Mouse (Mus musculus) kidney, adult 8-10 months (tissue): ENCODE data around the gene Iffo2.

Experiments
- DNase-seq, 2 experiments: peaks; one replicate each; pipeline ENCODE4 v3.0.0; 2022

The Iffo2 gene

DNA sequence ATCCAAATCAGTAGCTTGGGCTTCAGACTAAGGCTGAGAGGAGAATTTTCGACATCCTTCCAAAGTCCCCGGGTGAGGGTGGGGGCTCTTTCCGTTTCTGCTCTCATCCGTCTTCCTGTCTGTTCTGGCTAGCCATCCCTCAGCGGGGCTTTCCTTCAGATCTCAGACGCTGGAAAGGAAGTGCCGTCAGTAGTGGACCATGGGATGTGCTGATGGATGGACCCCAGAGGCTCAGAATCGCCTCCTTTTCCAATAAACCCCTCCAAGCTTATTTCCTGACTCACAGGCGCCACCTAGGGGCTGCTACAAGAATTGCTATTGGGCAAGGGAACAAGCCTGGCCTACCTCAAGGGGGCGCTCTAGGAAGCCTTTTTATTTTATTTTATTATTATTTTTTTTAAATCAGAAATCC lies 81.2 kb downstream of the Iffo2 start:
- DNase-seq: peak; percentile 54 to 80

DNA sequence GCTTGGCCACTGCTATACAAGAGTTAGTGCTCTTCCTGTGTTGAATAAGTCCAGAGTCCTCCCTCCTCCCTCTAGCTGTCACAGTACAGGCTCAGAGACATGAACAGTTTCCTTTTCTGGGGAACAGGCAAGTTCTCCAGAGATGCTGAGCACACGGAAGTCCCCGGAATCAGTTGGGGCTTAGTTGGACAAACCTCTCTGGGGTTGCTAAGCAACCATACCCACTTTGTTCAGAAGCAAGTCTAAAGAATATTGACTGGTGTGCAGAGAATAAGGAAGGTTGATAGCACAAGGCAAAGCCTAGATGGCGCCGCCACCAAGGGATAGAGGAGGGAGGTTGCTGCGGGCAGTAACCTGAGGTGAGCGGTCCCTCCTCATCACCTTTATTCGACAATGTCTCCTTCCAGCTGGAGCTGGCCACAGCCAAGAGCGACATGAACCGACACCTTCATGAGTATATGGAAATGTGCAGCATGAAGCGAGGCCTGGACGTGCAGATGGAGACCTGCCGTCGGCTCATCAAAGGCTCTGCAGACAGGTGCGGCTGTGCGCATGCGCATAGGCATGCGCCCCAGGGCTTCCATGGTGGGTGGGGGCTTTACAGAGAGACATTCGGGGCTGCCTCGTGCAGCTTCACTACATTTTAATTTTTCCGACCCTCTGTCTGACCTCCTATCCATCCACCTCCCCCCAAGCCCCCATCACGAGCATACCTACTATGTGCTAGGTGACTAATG lies 84.3 kb downstream of the Iffo2 start:
- DNase-seq: no peak

DNA sequence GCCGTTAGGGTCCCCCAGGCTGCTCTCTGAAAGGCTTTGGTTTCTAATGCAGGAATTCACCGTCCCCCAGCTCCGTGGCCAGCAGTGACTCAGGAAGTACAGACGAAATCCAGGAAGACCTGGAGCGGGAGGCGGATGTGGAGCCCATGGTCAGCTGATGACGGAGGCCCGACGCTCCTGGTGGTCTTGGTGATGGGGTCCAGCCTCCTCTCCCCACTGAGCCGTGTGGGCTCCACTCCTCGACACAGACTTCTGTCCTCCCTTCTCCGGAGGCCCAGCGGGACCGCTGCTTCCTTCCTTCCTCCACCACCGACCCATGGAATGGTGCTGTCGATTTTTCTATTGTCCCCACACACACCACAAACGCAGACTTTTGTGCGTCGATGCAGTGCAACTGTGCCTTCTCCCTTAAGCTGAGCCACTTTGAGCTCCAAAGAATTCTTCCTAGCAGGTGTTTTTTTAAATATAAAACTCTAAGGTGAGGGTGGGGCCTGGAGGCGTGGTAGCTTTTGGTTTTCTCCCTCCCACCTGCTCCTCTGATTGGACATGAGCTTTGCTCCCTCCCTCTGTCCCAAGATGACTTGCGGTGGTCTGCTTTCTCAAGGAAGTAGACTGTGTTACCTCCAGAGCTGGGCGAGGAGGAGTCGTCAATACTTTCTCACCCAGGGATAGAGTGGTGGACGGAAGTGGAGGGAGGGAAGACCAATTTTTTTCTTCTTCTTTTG lies 86.1 kb downstream of the Iffo2 start:
- peak; percentile 67 for DNase-seq

DNA sequence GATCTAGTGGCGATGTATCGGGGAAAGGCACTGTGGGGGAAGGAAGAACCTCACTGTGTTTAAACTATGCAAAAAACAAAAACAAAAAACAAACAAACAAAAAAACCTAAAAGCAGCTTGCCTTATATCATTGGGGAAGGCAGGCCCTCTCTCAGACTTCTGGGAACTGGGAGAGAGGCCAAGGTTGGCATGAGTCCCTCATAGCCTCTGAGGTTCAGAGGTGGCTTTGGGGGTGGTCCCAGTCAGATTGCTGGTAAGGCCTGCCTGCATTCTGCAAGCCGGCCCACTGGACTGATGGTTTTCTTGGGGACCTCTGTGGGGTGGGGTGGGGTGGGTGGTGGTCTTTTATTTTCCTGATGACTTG lies 86.6 kb downstream of the Iffo2 start:
- no peak for DNase-seq

DNA sequence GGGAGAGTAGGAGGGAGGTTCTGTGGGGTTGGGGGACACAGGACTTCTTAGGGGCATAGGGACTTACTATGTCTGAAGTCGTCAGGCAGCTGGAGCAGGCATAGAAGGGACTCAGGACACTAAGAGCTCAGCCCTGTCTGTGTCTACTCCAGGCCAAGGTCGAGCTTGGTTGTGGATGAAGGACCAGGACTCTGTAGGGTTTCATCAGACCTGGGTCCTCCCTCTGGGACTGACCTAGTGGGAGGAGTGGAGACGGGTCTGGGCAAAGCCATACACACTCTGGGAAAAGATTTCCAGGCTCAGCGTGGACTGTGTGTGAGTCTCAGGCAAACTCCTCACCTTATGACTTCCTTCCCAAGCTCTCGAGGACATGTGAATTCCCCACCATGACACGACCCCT lies 89.4 kb downstream of the Iffo2 start:
- DNase-seq: no peak

DNA sequence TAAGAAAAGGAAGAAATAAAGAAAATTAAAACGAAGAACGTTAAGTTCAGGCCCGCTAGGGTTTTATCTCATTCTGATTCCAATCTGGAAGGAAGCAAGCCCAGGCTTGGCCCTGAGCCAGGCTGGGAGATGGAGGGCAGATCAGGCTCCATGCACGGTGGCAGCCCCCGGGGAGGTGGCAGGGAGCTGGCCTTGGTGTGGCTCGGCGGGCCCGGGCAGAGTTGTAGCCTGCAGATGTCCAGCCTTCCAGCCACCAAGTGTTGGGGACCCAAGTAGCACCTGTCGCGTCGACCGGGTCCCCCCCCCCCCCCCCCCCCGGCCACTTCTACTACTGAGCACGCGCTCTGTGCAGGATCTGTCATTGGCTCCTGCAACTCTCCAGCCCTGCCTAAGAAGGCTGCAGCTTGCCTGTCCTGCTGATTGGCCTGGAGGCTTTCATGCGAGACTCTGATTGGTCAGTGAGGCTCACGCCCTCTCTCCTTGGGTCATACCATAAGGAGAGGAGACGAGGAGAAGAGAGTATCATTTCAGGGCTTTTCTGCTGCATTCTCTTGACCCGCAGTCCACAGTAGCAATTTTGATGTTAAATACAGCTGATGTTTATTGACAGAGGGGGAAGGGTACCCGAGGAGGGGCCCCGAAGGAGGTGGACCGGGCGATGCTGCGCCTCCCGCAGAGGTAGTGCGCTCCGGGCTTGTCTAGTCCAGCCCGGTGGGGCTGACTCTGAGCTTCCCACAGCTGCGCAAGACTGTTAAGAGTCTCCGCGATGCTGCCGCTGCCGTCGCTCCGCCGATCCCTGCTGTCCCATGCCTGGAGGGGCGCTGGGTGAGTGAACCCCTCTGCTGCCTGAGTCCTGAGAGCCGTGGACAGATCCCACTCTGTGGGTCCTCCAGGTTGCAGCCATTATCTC lies 92.3 kb downstream of the Iffo2 start, which contains the start of gene Aldh4a1:
TSS of gene Aldh4a1 (plus strand) at position 494 of the 910 bp plus-strand sequence.
- peak; percentile 93 to 97 for DNase-seq

DNA sequence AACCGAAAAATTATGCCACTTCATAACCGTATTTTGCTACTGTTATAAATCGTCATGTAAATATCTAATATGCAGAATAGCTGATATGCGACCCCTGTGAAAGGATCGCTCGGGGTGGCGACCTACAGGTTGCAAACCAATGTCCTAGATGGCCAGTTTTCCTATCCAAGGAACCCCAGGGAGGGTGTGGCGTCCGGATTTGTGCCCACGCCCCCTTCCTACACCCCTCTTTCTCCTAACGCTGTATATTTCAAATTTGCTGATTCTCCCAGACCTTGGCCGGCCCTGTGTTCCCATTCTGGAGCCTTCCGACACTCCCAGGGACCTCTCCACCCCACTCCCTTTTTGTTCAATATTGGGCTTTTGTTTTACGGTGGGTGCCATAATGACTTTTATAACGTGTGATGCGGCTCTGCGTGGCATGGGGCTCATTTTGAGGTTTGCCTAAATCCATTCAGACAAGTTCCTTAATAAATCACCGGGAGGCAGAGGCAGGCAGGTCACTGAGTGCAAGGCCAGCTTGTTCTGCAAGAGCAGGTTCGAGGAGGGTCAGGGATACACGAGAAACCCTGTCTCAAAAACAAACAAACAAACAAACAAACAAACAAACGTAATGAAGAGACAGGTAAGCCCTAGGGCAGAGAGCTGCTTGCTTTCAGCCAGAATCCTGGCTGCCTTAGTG lies 93.2 kb downstream of the Iffo2 start:
- DNase-seq: peak in 1 of 2 experiments; percentile 48

DNA sequence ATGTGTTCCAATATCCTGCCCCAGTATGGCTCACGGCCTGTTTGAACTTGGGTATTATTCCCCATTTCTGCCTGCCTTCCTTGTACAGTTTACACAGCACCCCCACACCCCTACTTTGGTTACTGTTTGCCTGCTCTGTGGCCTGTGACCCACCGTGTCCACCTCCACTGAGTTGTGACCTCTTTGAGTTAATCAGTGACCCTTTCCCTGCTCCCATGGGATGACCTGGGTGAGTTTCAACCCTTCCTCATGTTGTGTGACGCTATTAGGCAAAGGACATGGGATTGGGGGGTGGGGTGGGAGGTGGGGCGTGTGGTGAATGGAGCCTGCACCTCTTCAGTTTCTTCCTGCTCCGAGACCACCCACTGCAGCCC lies 93.8 kb downstream of the Iffo2 start:
- peak; percentile 82 to 88 for DNase-seq

DNA sequence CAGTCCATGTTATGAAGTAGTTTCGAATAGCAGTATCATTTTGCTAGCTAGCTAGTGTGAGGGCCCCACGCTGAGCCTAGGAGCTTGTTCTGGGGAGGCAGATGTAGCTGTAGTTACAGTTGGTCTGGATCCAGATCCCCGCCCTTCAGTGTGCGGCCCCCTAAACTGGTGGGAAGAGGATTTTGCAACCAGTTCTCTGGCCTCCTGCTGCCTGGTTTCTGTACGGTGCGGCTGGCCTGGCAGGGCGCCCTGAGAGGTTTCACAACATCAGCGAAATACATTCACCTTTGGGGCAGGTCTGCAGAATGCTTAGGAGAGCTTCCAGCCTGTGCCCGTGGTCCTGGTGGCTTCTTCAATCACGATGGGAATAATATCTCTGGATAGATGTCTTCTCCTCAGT lies 94.4 kb downstream of the Iffo2 start:
- DNase-seq: peak; percentile 86 to 89

DNA sequence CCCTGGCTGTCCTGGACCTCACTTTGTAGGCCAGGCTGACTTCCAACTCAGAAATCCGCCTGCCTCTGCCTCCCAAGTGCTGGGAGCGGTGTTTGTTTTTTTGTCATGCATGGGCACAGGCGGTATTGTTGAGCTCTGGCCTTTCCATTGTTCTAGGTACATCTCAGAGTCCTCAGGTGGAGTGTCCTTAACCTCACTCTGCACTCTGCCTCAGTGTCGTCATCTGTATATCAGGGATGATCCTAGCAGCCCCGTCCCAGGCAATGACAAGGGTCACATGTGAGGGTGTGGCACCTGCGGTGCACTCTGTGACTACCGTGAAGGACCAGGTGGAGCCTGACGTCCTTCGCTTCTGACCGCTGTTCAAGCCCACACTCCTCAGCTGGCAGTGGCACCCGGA lies 97.0 kb downstream of the Iffo2 start:
- DNase-seq: no peak

DNA sequence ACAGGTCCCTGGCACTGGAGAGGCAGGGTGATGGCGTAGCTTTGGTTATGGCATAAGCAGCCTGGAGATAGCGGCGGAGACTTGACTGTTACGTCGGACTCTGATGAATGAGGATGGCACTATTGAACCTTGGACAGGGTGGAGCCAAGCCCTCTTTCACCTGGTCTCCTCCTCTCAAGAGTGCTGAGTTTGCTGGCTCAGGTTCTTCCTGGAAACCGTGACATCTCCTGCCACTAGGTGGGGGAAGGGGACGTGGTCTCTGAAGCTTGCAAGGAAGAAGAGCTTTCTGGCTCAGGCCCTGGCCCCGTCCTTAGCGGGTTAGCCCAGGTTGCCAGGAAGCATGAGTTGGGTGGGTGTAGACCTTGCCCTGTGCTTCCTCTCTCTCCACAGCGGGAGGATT lies 99.8 kb downstream of the Iffo2 start:
- peak; percentile 90 to 91 for DNase-seq

DNA sequence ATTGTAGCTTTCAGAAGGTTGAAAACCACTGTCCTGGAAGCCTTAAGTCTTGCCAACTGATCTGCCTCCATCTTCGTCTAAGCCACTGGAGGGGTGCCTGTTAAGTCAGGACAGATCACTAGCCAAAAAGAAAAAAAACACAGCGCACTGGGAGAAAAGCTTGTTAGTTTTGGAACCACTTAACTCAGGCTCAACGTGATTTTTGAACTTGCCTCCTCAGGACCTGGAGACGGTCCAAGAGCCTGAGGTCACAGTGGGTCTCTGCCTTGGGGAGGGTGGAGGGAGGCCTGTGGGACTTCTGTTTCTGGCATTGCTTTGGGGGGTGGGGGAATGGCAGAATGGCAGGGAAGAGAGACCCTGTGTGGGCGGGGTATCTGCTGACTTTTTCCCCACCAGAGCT lies 100.8 kb downstream of the Iffo2 start:
- peak; percentile 56 to 57 for DNase-seq

DNA sequence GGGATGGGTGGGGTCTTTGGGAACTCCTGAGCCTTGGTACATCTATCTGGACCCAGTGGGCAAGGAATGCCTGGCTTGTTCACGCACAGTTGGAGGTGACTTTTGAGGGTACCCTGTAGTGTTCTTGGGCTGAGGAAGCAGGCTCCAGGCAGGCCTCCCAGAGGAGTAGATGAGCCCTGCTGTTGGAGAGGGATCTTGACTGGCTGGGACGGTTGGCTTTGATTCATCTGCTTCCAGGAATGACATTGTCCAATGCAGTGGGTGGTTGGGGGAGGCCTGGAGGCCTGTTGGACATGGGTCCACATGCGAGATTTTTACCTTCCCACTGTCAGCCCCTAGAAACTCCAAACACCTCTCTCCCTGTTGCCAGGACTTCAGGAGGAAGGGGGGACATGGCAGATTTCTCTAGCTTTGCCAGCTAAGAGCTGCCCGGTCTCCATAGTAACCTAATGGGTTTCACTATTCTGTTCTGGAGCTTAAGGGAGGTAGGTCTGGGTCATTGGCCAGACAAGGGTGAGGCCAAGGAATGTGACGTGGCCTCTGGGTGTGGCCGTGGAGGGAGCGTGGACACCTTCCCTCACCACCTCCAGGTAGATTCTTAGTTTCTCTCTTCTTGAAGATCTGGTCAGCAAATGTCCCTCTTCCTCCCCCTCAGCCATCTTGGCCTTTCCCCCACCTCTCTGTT lies 101.4 kb downstream of the Iffo2 start:
- peak in 1 of 2 experiments; percentile 42 for DNase-seq

DNA sequence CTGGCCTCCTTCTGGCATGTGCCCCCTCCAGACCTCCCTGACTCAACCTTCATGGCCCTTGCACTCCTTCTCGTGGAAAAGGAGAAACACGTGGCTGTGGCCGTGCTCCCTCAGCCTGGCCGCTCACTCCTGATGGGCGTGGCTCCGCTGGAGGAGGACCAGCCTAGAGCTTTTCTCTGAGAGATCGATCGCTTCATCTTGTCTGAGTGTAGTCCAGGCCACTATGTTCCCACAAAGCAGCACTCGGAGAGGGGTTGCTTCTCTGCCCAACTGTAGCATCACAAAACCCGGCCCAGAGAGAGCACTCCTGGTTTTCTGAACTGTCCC lies 101.9 kb downstream of the Iffo2 start:
- peak; percentile 55 to 67 for DNase-seq

DNA sequence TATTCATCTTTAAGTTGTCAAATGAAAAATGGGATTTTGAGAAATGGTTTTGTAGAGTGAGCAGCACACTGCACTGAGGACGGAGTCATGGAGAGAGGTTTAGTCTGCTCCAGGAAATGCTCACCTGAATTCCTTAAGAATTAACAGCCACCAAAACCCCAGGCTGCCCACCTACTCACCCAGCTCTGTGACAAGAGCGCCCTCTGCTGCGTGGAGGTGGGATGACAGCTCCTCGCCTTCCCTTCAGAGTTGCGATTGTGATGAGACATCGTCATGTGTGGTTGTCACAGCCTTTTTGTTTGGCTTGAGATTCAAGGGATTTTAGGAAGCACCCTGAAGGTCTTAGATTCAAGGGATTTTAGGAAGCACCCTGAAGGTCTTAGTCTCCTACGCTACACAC lies 106.0 kb downstream of the Iffo2 start:
- peak in 1 of 2 experiments; percentile 62 for DNase-seq

DNA sequence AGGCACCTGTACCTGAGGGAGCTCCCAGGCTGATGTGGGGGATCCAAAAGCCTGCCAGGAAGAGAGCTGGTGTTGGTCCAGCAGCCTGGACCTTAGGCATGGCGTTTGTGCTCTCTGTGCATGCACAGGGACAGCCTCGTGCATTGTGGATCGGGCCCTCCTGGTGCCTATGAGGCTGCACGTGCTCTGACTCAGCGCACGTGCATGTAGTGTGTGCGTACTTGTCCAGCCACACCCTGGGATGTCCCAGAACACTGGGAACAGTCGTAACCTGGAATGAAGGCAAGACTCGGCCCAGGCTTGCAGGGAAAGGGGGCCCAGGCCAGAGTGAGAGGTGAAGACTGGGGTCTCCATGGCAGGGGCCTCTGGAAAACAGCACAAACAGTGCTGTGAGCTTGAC lies 107.5 kb downstream of the Iffo2 start:
- DNase-seq: no peak

DNA sequence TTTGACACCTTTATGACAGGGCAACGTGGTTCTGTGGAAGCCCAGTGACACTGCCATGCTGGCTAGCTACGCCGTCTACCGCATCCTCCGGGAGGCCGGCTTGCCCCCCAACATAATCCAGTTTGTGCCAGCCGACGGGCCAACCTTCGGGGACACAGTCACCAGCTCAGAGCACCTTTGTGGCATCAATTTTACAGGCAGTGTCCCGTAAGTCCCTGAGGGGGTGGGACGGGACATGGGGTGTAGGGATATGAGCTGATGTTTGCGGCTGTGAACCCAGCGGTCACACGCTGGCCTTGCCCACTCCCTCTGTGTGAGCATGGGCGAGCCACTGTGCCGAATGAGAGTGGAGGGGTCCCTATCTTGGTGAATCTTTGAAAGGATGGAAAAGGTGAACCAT lies 108.0 kb downstream of the Iffo2 start:
- no peak for DNase-seq

DNA sequence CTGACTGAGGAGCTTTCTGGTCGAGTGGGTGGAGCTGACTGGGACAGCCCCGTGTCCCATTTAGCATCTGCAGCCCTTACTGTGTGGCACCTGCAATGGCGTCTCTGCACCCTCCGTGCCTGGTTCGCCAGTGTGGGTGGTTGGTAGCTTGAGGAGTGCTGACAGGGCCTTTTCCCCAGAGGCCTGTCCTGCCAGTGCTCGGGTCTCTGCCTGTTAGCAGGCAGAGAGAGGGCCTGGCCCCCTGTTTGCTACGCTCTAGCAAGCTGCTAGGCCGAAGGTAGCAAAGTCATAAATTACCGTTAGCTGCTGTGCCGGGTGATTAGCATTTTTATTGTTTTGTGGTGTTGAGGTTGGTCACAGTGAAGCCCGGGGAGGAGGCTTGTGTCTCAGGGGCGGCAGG lies 109.5 kb downstream of the Iffo2 start:
- DNase-seq: peak in 1 of 2 experiments; percentile 62

DNA sequence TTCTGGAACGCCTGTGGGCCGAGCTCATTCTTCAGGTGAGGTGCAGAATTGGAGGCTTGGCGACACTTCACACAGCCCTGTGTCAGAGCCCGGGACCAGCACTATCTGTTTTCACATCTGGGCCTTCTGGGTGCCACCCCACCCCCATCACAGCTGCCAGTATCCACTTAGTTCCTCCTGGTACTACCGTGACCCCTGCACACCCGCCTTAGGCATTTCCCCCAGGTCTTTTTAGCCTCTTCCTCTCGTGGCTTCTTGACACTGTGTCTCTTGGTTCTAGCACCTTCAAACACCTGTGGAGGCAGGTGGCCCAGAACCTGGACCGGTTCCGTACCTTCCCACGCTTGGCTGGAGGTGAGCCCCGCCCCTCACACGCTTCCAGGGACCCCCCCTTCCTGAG lies 110.0 kb downstream of the Iffo2 start:
- no peak for DNase-seq

DNA sequence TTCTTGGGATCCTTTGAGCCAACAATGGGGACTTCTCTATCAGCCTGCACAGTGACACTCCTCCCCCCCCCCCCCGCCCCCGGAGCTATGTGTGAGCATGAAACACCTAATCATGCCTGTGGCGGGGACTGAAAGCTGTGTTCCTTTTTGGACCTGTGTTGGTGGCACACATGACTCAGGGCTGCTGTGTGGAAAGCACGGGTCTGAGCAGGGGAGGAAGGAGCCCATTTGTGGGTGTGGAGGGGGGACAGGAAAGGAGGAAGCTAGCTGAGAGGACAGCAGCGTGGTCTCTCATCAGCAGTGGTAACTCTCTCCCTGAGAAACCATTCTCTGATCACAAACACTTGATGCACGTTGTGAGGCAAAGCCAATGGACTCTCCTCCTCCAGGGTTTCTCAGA lies 110.4 kb downstream of the Iffo2 start:
- no peak for DNase-seq

DNA sequence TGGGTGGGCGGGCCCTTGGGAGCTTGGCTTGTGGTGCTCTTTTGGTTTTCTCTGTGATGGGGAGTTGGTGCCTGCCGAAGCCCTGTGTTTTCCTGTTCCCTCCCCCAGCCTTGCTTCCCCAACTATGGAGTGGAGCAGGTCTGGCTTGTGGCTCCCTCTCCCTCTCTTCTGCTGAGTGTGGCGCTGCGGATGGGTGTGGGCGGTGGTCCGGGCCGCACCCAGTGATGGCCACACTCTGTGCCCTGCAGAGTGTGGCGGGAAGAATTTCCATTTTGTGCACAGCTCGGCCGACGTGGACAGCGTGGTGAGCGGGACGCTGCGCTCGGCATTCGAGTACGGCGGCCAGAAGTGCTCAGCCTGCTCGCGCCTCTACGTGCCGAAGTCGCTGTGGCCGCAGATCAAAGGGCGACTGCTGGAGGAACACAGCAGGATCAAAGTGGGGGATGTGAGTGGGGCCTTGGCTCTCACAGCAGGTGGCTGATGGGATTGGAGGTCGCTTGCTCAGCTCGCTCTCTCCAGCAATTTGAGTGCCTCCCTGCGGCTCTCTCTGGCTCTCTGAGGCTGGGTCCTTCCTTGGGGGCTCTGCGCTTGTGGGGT lies 111.6 kb downstream of the Iffo2 start:
- DNase-seq: no peak

DNA sequence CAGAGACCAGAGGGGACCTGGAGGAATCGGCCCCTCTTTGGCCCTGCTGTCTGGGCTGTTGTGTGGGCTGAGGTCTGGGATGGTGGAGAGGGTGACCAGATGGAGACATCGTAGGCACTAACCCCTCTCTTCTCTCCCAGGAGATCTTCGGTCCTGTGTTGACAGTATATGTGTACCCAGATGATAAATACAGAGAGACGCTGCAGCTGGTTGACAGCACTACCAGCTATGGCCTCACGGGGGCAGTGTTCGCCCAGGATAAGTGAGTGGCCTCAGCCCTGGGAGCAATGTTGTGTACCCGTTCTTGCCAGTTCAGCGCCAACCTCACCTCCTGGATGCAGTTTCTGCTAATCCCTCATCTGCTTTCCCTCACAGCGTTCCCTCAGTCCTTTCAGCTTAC lies 113.6 kb downstream of the Iffo2 start:
- peak; percentile 55 to 78 for DNase-seq
